Mouse (Mus musculus) ZHBTc4 (cell line): ENCODE data around the gene Zfand3.
A peak's percentile ranks its signal among the peaks of the same experiment; 100 is the strongest.

ENCODE experiments used
- DNase-seq: peaks from one replicate; pipeline ENCODE4 v3.0.0-alpha.2; 2011; ENCODE audit warnings: low read depth, low spot score

Zfand3 gene

GRCm38 (mm10) chr17:30004203-30005102 is at the start of gene Zfand3:
Gene Zfand3 (plus strand): TSS chr17:30004733.
- DNase-seq = peak; percentile 98

GRCm38 (mm10) chr17:29955880-29956279 is 48.7 kb upstream of the Zfand3 start:
- DNase-seq = no peak

GRCm38 (mm10) chr17:29963730-29964259 is 40.7 kb upstream of the Zfand3 start:
- peak; percentile 89 for DNase-seq

- peak; percentile 29 for DNase-seq
Measured at GRCm38 (mm10) chr17:29965506-29965905, 39.0 kb upstream of the Zfand3 start.

- no peak for DNase-seq
Measured at GRCm38 (mm10) chr17:29970037-29970555, 34.4 kb upstream of the Zfand3 start, which contains the start of gene Mdga1. Gene Mdga1 (minus strand): TSS chr17:29970087.

GRCm38 (mm10) chr17:29971761-29972432 is 32.6 kb upstream of the Zfand3 start:
- no peak for DNase-seq

GRCm38 (mm10) chr17:29973226-29973625 is 31.3 kb upstream of the Zfand3 start:
- DNase-seq = no peak

GRCm38 (mm10) chr17:29975731-29976130 is 28.8 kb upstream of the Zfand3 start:
- DNase-seq = peak; percentile 90

- DNase-seq = peak; percentile 35
Measured at GRCm38 (mm10) chr17:29979020-29979419, 25.5 kb upstream of the Zfand3 start.

- DNase-seq = peak; percentile 34
Measured at GRCm38 (mm10) chr17:29979841-29980240, 24.7 kb upstream of the Zfand3 start.

- DNase-seq = peak; percentile 79
Measured at GRCm38 (mm10) chr17:29981568-29981967, 23.0 kb upstream of the Zfand3 start.

GRCm38 (mm10) chr17:29983190-29983589 is 21.3 kb upstream of the Zfand3 start:
- no peak for DNase-seq

- no peak for DNase-seq
Measured at GRCm38 (mm10) chr17:29984931-29985330, 19.6 kb upstream of the Zfand3 start.

- peak; percentile 38 for DNase-seq
Measured at GRCm38 (mm10) chr17:29985534-29985933, 19.0 kb upstream of the Zfand3 start.

- DNase-seq = no peak
Measured at GRCm38 (mm10) chr17:29988141-29988540, 16.4 kb upstream of the Zfand3 start.

GRCm38 (mm10) chr17:29989653-29990052 is 14.9 kb upstream of the Zfand3 start:
- DNase-seq = no peak

GRCm38 (mm10) chr17:29990136-29990535 is 14.4 kb upstream of the Zfand3 start:
- DNase-seq = no peak

- no peak for DNase-seq
Measured at GRCm38 (mm10) chr17:29990845-29991244, 13.7 kb upstream of the Zfand3 start.

GRCm38 (mm10) chr17:29993488-29993887 is 11.0 kb upstream of the Zfand3 start:
- peak; percentile 44 for DNase-seq

GRCm38 (mm10) chr17:29994011-29994410 is 10.5 kb upstream of the Zfand3 start:
- no peak for DNase-seq

- DNase-seq = no peak
Measured at GRCm38 (mm10) chr17:29994459-29994858, 10.1 kb upstream of the Zfand3 start.

- DNase-seq = peak; percentile 76
Measured at GRCm38 (mm10) chr17:29995986-29996385, 8.5 kb upstream of the Zfand3 start.
